Mouse (Mus musculus) embryo, embryonic 10 days (tissue): ENCODE results near the gene Kmt2e.
"Not testable (repeated sequence)": the region's sequence is repeated elsewhere in the genome, so short reads cannot be mapped to it uniquely, and the experiment has no call there.

Source experiments
- DNase-seq: peaks from one replicate; pipeline ENCODE4 v3.0.0-alpha.2; 2015; ENCODE audit warnings: low spot score

Kmt2e gene

GRCm38 (mm10) chr5:23500715-23501114 lies 66.5 kb downstream of the Kmt2e start:
- DNase-seq = no peak

GRCm38 (mm10) chr5:23501582-23502316 lies 67.5 kb downstream of the Kmt2e start:
- DNase-seq = no peak

- no peak for DNase-seq
Observed at GRCm38 (mm10) chr5:23502317-23502937, 68.2 kb downstream of the Kmt2e start.

- DNase-seq = no peak
Observed at GRCm38 (mm10) chr5:23505578-23505977, 71.3 kb downstream of the Kmt2e start.

GRCm38 (mm10) chr5:23507210-23507609 lies 73.0 kb downstream of the Kmt2e start:
- no peak for DNase-seq

GRCm38 (mm10) chr5:23508630-23509029 lies 74.4 kb downstream of the Kmt2e start:
- no peak for DNase-seq

GRCm38 (mm10) chr5:23511456-23511855 lies 77.2 kb downstream of the Kmt2e start:
- no peak for DNase-seq

- no peak for DNase-seq
Observed at GRCm38 (mm10) chr5:23512556-23512955, 78.3 kb downstream of the Kmt2e start.

GRCm38 (mm10) chr5:23513468-23513867 lies 79.2 kb downstream of the Kmt2e start:
- no peak for DNase-seq

- DNase-seq = no peak
Observed at GRCm38 (mm10) chr5:23515038-23515437, 80.8 kb downstream of the Kmt2e start.

GRCm38 (mm10) chr5:23516962-23517361 lies 82.7 kb downstream of the Kmt2e start:
- DNase-seq = no peak

- DNase-seq = no peak
Observed at GRCm38 (mm10) chr5:23517839-23518238, 83.6 kb downstream of the Kmt2e start.

GRCm38 (mm10) chr5:23518673-23519072 lies 84.4 kb downstream of the Kmt2e start:
- DNase-seq = no peak

GRCm38 (mm10) chr5:23519679-23520078 lies 85.4 kb downstream of the Kmt2e start:
- no peak for DNase-seq

- no peak for DNase-seq
Observed at GRCm38 (mm10) chr5:23521645-23522044, 87.4 kb downstream of the Kmt2e start.

- no peak for DNase-seq
Observed at GRCm38 (mm10) chr5:23523936-23524335, 89.7 kb downstream of the Kmt2e start.

- DNase-seq = no peak
Observed at GRCm38 (mm10) chr5:23524621-23525020, 90.4 kb downstream of the Kmt2e start.

- DNase-seq = no peak
Observed at GRCm38 (mm10) chr5:23531100-23531499, 96.9 kb downstream of the Kmt2e start.

GRCm38 (mm10) chr5:23531541-23532096 lies 97.4 kb downstream of the Kmt2e start:
- no peak for DNase-seq

- no peak for DNase-seq
Observed at GRCm38 (mm10) chr5:23535692-23536091, 101.5 kb downstream of the Kmt2e start.

GRCm38 (mm10) chr5:23551687-23552086 lies 117.4 kb downstream of the Kmt2e start:
- DNase-seq = no peak

- DNase-seq = not testable (repeated sequence)
Observed at GRCm38 (mm10) chr5:23553338-23553737, 119.1 kb downstream of the Kmt2e start.
